Mouse (Mus musculus): ENCODE measurements around the gene Cd5l. TPM values are rescaled to one million over a fixed set of nuclear protein-coding genes. Genes with fewer than 3 reads are reported as not detected.

Cd5l gene
- polyA plus RNA-seq, 1 experiment from 2014 or later, result 0.10 TPM

DNA sequence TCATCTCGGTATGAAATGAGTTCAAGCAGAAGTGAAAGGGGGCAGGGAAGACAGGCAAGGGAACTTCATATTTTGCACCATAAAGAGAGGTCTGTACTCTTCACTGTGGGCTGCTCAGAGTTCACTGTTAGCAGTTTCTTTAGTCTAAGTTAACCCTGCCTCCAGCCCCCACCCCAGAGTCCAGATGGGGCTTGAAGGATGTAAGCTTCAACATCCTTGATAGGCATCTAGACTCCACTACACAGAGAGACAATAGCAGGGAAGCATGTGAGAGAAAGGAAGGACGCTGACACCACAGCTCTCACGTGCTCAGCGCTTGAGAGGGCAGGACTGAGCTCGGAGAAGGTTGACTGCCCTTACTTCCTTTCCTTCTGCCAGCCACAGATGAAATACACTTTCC lies 43.6 kb downstream of the Cd5l start:
- Histone ChIP-seq H3K4me3 (no peak overlapping the region), H3K4me2 (no peak overlapping the region), H3K36me3 (no peaks in the 10 kb centered on the region), H3K9ac (no peak overlapping the region), H3K9me3 (replicated peaks) (no peaks in the 10 kb centered on the region), H3K27ac (ENCODE audit: poor library complexity, severe bottlenecking) (no peak overlapping the region), H3K4me1 (replicated peaks) (no peaks in the 10 kb centered on the region), H3K27me3 (replicated peaks) (no peaks in the 10 kb centered on the region; the same call in 1 of the 2 replicates)
- WGBS, result 48% methylated on average over 5 of the region's 5 CpGs
- ATAC-seq (ENCODE audit: insufficient number of reproducible peaks, low FRiP score), result no peak

DNA sequence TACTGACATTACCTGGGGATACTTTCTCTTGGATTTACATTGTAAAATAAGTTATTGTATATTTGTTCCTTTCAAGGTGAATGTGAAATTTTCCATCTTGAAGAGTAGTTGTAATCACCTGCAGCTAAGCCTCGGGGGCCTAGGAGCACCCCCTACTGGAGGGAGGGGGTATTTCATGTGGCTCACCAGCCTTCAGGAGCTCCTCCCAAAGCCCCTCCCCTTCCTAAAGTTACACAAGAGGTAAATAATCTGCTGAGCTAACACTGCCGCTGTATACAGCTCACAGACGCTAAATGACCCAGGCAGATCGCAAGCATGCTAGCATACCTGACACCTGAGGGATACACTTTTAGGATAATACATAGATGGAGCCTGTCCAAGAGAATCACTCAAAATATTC lies 50.5 kb downstream of the Cd5l start:
- Histone ChIP-seq H3K27ac (ENCODE audit: poor library complexity, severe bottlenecking) (no peak overlapping the region), H3K36me3 (no peaks in the 10 kb centered on the region), H3K4me1 (replicated peaks) (no peaks in the 10 kb centered on the region), H3K4me3 (no peak overlapping the region), H3K9me3 (replicated peaks) (no peaks in the 10 kb centered on the region), H3K27me3 (replicated peaks) (peaks cover 3% of the 10 kb centered on the region), H3K4me2 (no peak overlapping the region), H3K9ac (no peak overlapping the region)
- 17% methylated on average over 4 of the region's 4 CpGs for WGBS
- ATAC-seq (ENCODE audit: insufficient number of reproducible peaks, low FRiP score), result no peak

DNA sequence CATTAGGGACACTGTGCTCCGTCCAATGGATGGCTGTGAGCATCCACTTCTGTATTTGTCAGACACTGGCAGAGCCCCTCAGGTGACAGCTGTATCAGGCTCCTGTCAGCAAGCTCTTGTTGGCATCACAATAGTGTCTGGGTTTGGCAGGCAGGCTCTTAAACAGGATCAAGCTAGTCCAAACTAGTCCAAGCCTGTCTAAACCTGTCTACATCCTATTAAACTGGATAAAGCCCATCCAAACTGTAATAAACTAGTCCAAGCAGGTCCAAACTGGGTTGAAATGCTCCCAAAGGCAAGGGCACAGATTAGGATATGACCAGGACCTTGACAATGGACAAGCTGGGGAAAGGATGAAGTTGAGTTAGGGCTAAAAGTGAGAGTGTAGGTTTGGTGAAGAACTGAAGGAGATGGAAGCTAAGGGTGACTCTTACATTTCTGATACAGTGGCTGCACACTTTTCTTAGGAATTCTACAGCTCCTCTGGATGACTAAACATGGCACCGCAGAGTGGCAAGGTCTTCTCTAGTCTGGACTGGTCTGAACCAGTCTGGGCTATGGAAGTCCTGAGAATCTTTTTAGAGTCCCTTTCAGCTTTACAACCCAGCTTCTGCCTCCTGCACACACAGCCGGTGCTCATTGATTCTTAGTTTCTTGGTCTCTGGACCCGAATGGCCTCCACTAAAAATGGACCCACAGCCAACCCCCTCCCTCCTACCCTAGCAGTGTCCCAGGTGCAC lies 51.7 kb downstream of the Cd5l start:
- H3K9me3 ChIP-seq (replicated peaks), result no peaks in the 10 kb centered on the region
- no peak overlapping the region for H3K9ac ChIP-seq
- H3K4me3 ChIP-seq, result no peak overlapping the region
- H3K36me3 ChIP-seq, result no peaks in the 10 kb centered on the region
- no peak overlapping the region for H3K4me2 ChIP-seq
- WGBS, result 73% methylated on average over 4 of the region's 4 CpGs
- H3K4me1 ChIP-seq (replicated peaks), result no peaks in the 10 kb centered on the region
- peaks cover 3% of the 10 kb centered on the region for H3K27me3 ChIP-seq (replicated peaks)
- ATAC-seq (ENCODE audit: insufficient number of reproducible peaks, low FRiP score), result no peak
- H3K27ac ChIP-seq (ENCODE audit: poor library complexity, severe bottlenecking), result no peak overlapping the region

DNA sequence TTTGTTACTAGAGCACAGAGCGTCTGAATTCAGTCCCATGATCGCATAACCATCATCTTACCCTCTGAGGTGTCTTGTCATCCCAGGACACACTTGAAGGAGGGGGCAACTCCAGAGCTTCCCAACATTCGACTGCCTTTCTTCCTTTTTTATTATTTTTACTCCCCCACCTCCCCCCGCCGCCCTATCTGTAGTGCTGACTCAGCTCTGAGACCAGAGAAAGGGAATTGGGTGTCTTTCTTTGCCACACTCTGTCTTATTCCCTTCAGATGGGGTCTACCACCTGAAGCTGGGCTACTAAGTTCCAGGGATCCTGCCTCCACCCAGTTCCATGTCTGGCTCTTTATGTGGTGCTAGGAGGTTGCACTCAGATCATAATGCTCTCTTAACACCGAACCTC lies 52.9 kb downstream of the Cd5l start:
- ATAC-seq (ENCODE audit: insufficient number of reproducible peaks, low FRiP score), result no peak
- H3K9me3 ChIP-seq (replicated peaks), result no peaks in the 10 kb centered on the region
- no peaks in the 10 kb centered on the region for H3K36me3 ChIP-seq
- WGBS, result 64% methylated on average over 6 of the region's 6 CpGs
- H3K4me3 ChIP-seq, result no peak overlapping the region
- H3K27ac ChIP-seq (ENCODE audit: poor library complexity, severe bottlenecking), result no peak overlapping the region
- no peak overlapping the region for H3K4me2 ChIP-seq
- H3K27me3 ChIP-seq (replicated peaks), result peaks cover 3% of the 10 kb centered on the region; the same call in 1 of the 2 replicates
- H3K9ac ChIP-seq, result no peak overlapping the region
- no peaks in the 10 kb centered on the region for H3K4me1 ChIP-seq (replicated peaks)

DNA sequence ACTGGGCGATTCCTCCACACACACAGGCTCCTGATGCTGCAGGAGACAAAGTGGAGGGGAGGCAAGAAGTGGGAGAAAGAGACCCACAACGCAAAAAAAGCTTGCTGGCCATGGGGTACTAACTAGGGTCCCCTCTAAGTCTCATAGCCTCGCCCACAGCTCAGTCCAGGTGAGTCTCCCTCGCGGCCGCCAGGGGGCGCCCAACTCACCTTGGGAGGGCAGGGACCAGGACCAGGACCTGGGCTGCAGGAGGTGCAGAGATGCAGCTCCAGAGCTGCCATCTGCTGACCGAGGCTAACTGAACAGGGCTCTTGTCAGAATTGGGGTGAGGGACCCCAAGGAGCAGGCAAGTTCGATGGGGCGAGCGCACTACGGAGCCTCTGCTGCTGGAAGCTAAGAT lies 53.5 kb downstream of the Cd5l start:
- Histone ChIP-seq H3K9ac (no peak overlapping the region), H3K27me3 (replicated peaks) (peaks cover 3% of the 10 kb centered on the region; the same call in 1 of the 2 replicates), H3K27ac (ENCODE audit: poor library complexity, severe bottlenecking) (no peak overlapping the region), H3K4me3 (no peak overlapping the region), H3K4me1 (replicated peaks) (no peaks in the 10 kb centered on the region), H3K9me3 (replicated peaks) (no peaks in the 10 kb centered on the region), H3K4me2 (no peak overlapping the region), H3K36me3 (no peaks in the 10 kb centered on the region)
- 13% methylated on average over 12 of the region's 12 CpGs for WGBS
- ATAC-seq (ENCODE audit: insufficient number of reproducible peaks, low FRiP score), result 0 out of 2 replicates have a peak, but pooled peaks have one; percentile 57

DNA sequence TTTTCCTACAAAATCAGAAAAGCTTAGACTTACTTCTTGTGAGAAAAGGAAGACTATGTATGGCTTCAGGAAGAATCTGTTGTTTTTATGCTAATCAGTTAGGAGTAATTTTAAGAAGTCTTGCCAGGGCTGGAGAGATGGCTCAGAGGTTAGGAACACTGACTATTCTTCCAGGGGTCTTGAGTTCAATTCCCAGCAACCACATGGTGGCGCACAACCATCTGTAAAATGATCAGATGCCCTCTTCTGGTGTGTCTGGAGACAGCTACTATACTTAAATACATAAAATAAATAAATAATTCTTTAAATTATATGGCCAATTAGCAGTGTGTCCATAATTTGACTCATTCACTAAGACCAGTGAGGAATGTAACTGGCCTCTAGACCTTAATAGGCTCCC lies 63.0 kb downstream of the Cd5l start:
- ATAC-seq (ENCODE audit: insufficient number of reproducible peaks, low FRiP score), result no peak
- no peaks in the 10 kb centered on the region for H3K36me3 ChIP-seq
- H3K4me2 ChIP-seq, result no peak overlapping the region
- no peak overlapping the region for H3K4me3 ChIP-seq
- WGBS, result 55% methylated on average over 1 of the region's 1 CpGs
- no peaks in the 10 kb centered on the region for H3K27me3 ChIP-seq (replicated peaks)
- H3K9me3 ChIP-seq (replicated peaks), result no peaks in the 10 kb centered on the region
- no peaks in the 10 kb centered on the region for H3K4me1 ChIP-seq (replicated peaks)
- no peak overlapping the region for H3K27ac ChIP-seq (ENCODE audit: poor library complexity, severe bottlenecking)
- no peak overlapping the region for H3K9ac ChIP-seq

Other genes with a start within 250 kb of the Cd5l start
- 19.6 and 20.1 TPM in 2 replicates for gene Kirrel, start 183.1 kb upstream of the Cd5l start, polyA plus RNA-seq (2016; fragmentation: Nextera tagmentation; extraction: Ambion mirVana)
- gene Fcrls, start 94.1 kb upstream of the Cd5l start, polyA plus RNA-seq (2016; fragmentation: Nextera tagmentation; extraction: Ambion mirVana), result 4.3 and 4.5 TPM in 2 replicates
- 0.27 TPM in 1 of 2 replicates, not detected in the other for gene Fcrl1, start 18.5 kb downstream of the Cd5l start, polyA plus RNA-seq (2016; fragmentation: Nextera tagmentation; extraction: Ambion mirVana)
- gene Fcrl5, start 77.9 kb downstream of the Cd5l start, polyA plus RNA-seq (2016; fragmentation: Nextera tagmentation; extraction: Ambion mirVana), result not detected in 2 replicates
- gene Etv3, start 167.5 kb downstream of the Cd5l start, polyA plus RNA-seq (2016; fragmentation: Nextera tagmentation; extraction: Ambion mirVana), result 13.9 and 14.0 TPM in 2 replicates